Mouse (Mus musculus) testis, adult 2 months (tissue): ENCODE measurements around the gene Hexim2.
A peak's percentile ranks its signal among the peaks of the same experiment; 100 is the strongest.

Source experiments
- CTCF ChIP-seq: fragments of 200-500 bp; IDR thresholded peaks from 2 replicates; pipeline ENCODE4 v1.5.1; 2012; ENCODE audit warnings: low read depth, mild to moderate bottlenecking, inconsistent platforms, low read length, moderate library complexity; ENCODE audit not compliant: control insufficient read depth, insufficient read depth, insufficient replicate concordance
- POLR2A ChIP-seq: fragments of 200-500 bp; IDR thresholded peaks from 2 replicates; pipeline ENCODE4 v1.6.1; 2012; ENCODE audit warnings: low read depth, mild to moderate bottlenecking, inconsistent platforms, low read length, moderate library complexity; ENCODE audit not compliant: control insufficient read depth

- peak; percentile 98 for TF ChIP-seq CTCF
- peak; percentile 39; the same call in 1 of the 2 replicates for TF ChIP-seq POLR2A
Observed at GRCm38 (mm10) chr11:103158621-103159478, 26.6 kb downstream of the Hexim2 start.
